Mouse (Mus musculus) hindbrain, embryonic 11.5 days (tissue): Measurements from ENCODE around the gene Sgms2. TPM values are rescaled to one million over a fixed set of nuclear protein-coding genes. Genes with fewer than 3 reads are reported as not detected.

Experiments
- ATAC-seq: fragments of 200-750 bp; cut with Nextera tagmentation; 2 replicates; pipeline ENCODE4 v1.8.0; 2017; ENCODE audit warnings: mild to moderate bottlenecking, moderate TSS enrichment, moderate library complexity; ENCODE audit not compliant: low FRiP score
- DNase-seq: peaks from one replicate; pipeline ENCODE4 v3.0.0-alpha.2; 2015; ENCODE audit warnings: low spot score
- H3K27ac ChIP-seq: fragments of 300-500 bp; sonication (generic); 2 replicates; pipeline ENCODE4 v1.5.1; 2014; ENCODE audit warnings: mild to moderate bottlenecking, low read depth, low read length
- H3K27me3 ChIP-seq: fragments of 300-500 bp; sonication (generic); 2 replicates; pipeline ENCODE4 v1.6.1; 2014; ENCODE audit warnings: mild to moderate bottlenecking, low read length, moderate library complexity, mixed read lengths; ENCODE audit not compliant: control insufficient read depth, insufficient read depth
- H3K36me3 ChIP-seq: fragments of 300-500 bp; sonication (generic); 2 replicates; pipeline ENCODE4 v1.6.1; 2014; ENCODE audit warnings: mild to moderate bottlenecking, low read length, moderate library complexity, mixed read lengths; ENCODE audit not compliant: control insufficient read depth, insufficient read depth
- H3K4me1 ChIP-seq: fragments of 300-500 bp; sonication (generic); replicated peaks from 2 replicates; pipeline ENCODE4 v1.6.1; 2014; ENCODE audit warnings: low read length, mixed read lengths; ENCODE audit not compliant: control insufficient read depth, insufficient read depth
- H3K4me2 ChIP-seq: fragments of 300-500 bp; sonication (generic); replicated peaks from 2 replicates; pipeline ENCODE4 v1.6.1; 2014; ENCODE audit warnings: mild to moderate bottlenecking, low read depth, low read length
- H3K4me3 ChIP-seq: fragments of 300-500 bp; sonication (generic); 2 replicates; pipeline ENCODE4 v1.5.1; 2014; ENCODE audit warnings: low read depth, low read length
- H3K9ac ChIP-seq: fragments of 300-500 bp; sonication (generic); 2 replicates; pipeline ENCODE4 v1.6.1; 2014; ENCODE audit warnings: low read depth, low read length
- H3K9me3 ChIP-seq: fragments of 300-500 bp; sonication (generic); 2 replicates; pipeline ENCODE4 v1.6.1; 2016; ENCODE audit warnings: low read length; ENCODE audit not compliant: control insufficient read depth
- WGBS: fragments of 180-500 bp; shearing (Covaris S2); extraction: QIAGEN DNeasy Blood & Tissue Kit; methylation state at CpG from one replicate; pipeline ENCODE4 v1.1.7; 2014; 5-methylcytosine and 5-hydroxymethylcytosine counted together
- polyA plus RNA-seq: library from polyadenylated mRNA; unstranded; fragments of >200 nt; fragmentation: Nextera tagmentation; extraction: Ambion mirVana; gene quantifications from 2 replicates; pipeline ENCODE4 v1.2.1, GENCODE M21; 2014

The Sgms2 gene
- polyA plus RNA-seq, 1 experiment from 2014 or later, result 1.0 TPM

DNA sequence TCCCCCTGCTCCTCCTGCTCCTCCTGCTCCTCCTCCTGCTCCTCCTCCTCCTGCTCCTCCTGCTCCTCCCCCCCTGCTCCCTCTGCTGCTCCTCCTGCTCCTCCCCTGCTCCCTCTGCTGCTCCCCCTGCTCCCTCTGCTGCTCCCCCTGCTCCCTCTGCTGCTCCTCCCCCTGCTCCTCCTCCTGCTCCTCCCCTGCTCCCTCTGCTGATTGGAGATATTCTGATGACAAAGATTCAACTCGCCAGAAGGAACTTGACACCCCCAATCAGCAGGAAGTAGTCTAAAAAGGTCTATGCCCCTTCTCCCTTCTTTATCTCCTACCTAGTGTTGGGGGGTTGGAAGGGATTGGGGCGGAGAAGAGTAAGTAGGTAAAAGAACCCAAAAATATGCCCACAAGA, 173.0 kb downstream of the Sgms2 start:
- no peak overlapping the region for H3K4me3 ChIP-seq
- DNase-seq (no peak), ATAC-seq (no peak)
- no peak overlapping the region for H3K4me2 ChIP-seq
- H3K4me1 ChIP-seq, result no peaks in the 10 kb centered on the region
- WGBS, result 62% methylated on average over 2 of the region's 2 CpGs
- H3K27ac ChIP-seq, result no peak overlapping the region
- no peaks in the 10 kb centered on the region for H3K27me3 ChIP-seq
- H3K9ac ChIP-seq, result no peak overlapping the region
- no peaks in the 10 kb centered on the region for H3K9me3 ChIP-seq
- no peaks in the 10 kb centered on the region for H3K36me3 ChIP-seq

DNA sequence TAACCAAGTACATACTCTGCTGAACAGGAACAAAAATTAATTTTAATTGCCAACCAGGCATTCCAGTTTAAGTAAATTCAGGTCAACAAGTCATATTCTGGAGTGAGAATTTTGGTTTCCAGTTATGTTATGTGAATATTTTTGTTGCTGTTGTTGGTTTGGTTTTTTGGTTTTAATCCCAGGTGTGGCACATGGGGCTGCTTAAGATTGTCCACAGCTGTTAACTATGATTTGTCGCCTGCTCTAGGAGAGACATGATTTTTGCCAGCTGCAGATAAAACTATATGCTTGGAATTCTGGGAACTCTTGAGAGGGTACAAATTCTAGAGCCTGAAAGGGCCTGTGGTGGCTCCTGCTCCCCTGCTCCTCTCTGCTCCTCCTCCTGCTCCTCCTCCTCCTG, 174.1 kb downstream of the Sgms2 start:
- H3K27me3 ChIP-seq, result no peaks in the 10 kb centered on the region
- H3K9me3 ChIP-seq, result no peaks in the 10 kb centered on the region
- DNase-seq (no peak), ATAC-seq (no peak)
- no peaks in the 10 kb centered on the region for H3K36me3 ChIP-seq
- H3K9ac ChIP-seq, result no peak overlapping the region
- H3K4me1 ChIP-seq, result no peaks in the 10 kb centered on the region
- WGBS, result 88% methylated on average over 1 of the region's 1 CpGs
- no peak overlapping the region for H3K4me3 ChIP-seq
- H3K4me2 ChIP-seq, result no peak overlapping the region
- no peak overlapping the region for H3K27ac ChIP-seq

DNA sequence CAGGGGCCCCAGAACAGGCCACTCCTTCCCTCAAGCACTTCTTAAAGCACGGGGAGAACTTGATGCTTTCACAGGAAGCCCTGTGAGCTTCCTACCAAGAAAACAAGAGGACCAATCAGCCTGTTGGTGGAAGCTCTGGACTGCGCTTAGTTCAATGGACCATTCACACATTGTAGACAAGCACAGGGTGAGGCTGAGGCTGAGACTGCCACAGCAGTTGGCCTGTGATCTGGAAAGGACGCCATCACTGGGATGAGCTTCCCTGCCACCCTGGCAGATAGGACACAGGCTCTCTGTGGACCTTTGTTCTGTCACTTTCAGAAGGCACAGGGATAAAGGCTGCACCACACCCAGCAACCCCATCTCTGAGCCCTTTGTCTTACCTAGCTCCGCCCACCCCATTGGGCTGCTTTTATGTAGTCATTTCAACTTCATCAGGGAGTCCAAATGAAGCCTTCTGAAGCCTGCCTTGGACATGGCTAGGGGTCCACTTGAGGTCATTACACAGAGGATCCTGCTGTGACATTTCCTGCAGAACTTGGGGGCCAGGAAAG, 175.2 kb downstream of the Sgms2 start:
- ATAC-seq (peak; percentile 57; the same call in 1 of the 2 replicates), DNase-seq (peak; percentile 33)
- no peak overlapping the region for H3K4me2 ChIP-seq
- no peaks in the 10 kb centered on the region for H3K4me1 ChIP-seq
- no peaks in the 10 kb centered on the region for H3K9me3 ChIP-seq
- H3K36me3 ChIP-seq, result no peaks in the 10 kb centered on the region
- H3K27ac ChIP-seq, result no peak overlapping the region
- no peaks in the 10 kb centered on the region for H3K27me3 ChIP-seq
- 43% methylated on average over 4 of the region's 4 CpGs for WGBS
- H3K9ac ChIP-seq, result no peak overlapping the region
- H3K4me3 ChIP-seq, result no peak overlapping the region

DNA sequence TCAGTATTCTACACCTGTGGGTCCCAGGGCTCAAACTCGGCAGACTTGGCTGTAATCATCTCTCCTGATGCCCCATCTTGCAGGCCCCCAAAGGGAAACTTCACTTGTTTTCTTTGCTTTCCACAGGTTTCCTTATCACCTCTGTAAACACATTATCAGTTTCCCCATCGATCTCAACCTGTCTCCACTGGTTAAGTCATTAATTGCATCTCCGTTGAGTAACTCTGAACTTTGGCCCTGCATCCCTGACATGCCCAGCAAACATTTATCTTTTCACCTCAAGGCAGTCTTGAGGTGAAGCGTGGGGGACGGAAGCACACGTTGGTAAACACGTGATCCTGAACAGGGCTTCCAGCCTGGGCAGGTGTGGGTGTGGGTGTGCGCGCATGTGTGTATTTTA, 178.9 kb downstream of the Sgms2 start:
- DNase-seq (no peak), ATAC-seq (no peak)
- Histone ChIP-seq H3K4me2 (no peak overlapping the region), H3K27ac (no peak overlapping the region), H3K4me1 (no peaks in the 10 kb centered on the region), H3K4me3 (no peak overlapping the region), H3K9ac (no peak overlapping the region), H3K36me3 (no peaks in the 10 kb centered on the region), H3K9me3 (no peaks in the 10 kb centered on the region), H3K27me3 (no peaks in the 10 kb centered on the region)
- 85% methylated on average over 9 of the region's 9 CpGs for WGBS

DNA sequence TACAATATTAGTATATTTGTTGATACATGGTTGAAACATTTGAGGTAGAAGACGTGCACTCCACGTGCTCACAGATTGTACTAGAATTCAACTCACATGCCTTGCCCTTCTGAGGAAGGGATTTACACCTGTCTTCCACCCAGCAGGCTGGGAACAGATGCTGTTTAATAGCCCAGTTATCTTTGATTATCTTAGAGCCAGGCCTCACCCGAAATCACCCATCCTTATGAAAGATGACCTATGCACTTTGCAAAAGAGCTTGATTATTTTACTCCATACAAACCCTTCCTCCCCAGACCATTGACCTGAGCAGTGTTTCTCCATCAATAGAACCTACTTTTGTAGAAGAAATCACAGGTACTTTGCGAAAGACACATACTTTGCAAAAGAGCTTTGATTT, 180.6 kb downstream of the Sgms2 start:
- 90% methylated on average over 4 of the region's 4 CpGs for WGBS
- H3K4me2 ChIP-seq, result no peak overlapping the region

DNA sequence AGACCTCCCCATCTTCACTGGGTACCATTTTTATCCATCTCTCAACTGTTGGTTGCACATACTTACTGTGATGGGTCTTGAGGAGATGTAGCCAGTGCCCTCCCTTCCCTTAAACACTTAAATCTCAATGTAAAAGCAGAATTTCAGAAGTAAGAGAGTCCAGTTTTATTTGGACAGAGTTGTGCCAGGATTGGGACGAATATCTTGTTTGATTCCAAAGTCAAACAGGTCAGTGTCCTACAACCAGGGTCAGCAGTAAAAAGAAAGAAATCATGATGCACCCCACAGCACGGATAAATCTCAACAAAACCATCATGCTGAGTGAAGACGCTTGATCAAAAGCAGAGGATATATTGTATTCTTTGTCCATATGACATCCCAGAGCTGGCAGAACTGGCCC, 183.4 kb downstream of the Sgms2 start:
- Histone ChIP-seq H3K9ac (no peak overlapping the region), H3K27me3 (peaks cover 2% of the 10 kb centered on the region; the same call in 1 of the 2 replicates), H3K27ac (no peak overlapping the region), H3K36me3 (no peaks in the 10 kb centered on the region), H3K9me3 (no peaks in the 10 kb centered on the region), H3K4me3 (no peak overlapping the region), H3K4me2 (no peak overlapping the region), H3K4me1 (no peaks in the 10 kb centered on the region)
- no peak for DNase-seq
- 85% methylated on average over 3 of the region's 3 CpGs for WGBS
- ATAC-seq, result no peak

More for the DNA sequence above, 180.6 kb downstream of the Sgms2 start:
- ATAC-seq, result no peak
- Histone ChIP-seq H3K9me3 (no peaks in the 10 kb centered on the region), H3K36me3 (no peaks in the 10 kb centered on the region), H3K27me3 (no peaks in the 10 kb centered on the region), H3K4me3 (no peak overlapping the region), H3K9ac (no peak overlapping the region), H3K27ac (no peak overlapping the region), H3K4me1 (no peaks in the 10 kb centered on the region)
- DNase-seq, result no peak

DNA sequence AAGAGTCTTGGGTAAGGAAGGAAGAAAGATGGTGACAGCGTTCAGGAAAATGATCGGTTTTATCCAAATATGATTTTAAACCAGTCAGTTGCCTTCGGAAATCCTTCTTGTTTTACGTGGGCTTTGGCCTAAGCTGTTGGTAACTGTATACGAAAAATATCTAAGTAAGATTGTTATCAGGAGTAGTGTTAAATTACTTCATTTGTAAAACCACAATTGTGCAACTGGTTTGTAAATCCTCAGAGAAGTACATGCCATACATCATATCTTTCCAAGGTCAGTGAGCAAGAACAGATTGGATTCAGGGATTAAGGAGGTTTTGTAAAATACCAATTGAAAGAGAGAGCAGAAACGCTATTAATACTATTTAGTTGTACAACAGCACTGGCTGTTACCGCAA, 185.0 kb downstream of the Sgms2 start:
- Histone ChIP-seq H3K9me3 (no peaks in the 10 kb centered on the region), H3K9ac (no peak overlapping the region), H3K36me3 (no peaks in the 10 kb centered on the region), H3K4me2 (no peak overlapping the region), H3K27ac (no peak overlapping the region), H3K4me1 (no peaks in the 10 kb centered on the region), H3K27me3 (peaks cover 2% of the 10 kb centered on the region; the same call in 1 of the 2 replicates), H3K4me3 (no peak overlapping the region)
- DNase-seq (no peak), ATAC-seq (no peak)
- 87% methylated on average over 7 of the region's 7 CpGs for WGBS

DNA sequence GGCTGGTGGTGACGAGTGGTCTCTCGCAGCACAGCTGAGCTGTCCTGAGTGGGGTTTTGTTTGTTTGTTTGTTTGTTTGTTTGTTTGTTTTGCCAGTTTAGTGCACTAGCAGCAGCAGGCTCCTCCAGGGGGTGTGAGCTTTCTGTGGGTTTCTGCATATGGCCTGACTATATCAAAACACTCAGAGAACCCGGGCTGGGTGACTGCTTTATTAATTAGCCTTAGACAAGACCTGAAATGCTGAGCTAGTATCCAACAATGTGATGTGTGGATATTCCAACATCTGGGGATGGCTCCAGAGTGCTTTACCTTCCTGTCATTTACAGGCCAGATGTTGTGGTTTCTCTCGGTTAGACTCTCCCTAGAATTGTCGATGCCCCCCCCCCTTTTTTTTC, 187.9 kb downstream of the Sgms2 start:
- H3K4me1 ChIP-seq, result no peaks in the 10 kb centered on the region
- ATAC-seq (peak; percentile 57), DNase-seq (no peak)
- peak overlapping the region; percentile 95 for H3K4me2 ChIP-seq
- WGBS, result 23% methylated on average over 5 of the region's 5 CpGs
- H3K9me3 ChIP-seq, result no peaks in the 10 kb centered on the region
- no peaks in the 10 kb centered on the region for H3K36me3 ChIP-seq
- H3K27me3 ChIP-seq, result peaks cover 2% of the 10 kb centered on the region; the same call in 1 of the 2 replicates
- H3K27ac ChIP-seq, result no peak overlapping the region
- peak overlapping the region; percentile 69 for H3K4me3 ChIP-seq
- peak overlapping the region; percentile 79 for H3K9ac ChIP-seq

DNA sequence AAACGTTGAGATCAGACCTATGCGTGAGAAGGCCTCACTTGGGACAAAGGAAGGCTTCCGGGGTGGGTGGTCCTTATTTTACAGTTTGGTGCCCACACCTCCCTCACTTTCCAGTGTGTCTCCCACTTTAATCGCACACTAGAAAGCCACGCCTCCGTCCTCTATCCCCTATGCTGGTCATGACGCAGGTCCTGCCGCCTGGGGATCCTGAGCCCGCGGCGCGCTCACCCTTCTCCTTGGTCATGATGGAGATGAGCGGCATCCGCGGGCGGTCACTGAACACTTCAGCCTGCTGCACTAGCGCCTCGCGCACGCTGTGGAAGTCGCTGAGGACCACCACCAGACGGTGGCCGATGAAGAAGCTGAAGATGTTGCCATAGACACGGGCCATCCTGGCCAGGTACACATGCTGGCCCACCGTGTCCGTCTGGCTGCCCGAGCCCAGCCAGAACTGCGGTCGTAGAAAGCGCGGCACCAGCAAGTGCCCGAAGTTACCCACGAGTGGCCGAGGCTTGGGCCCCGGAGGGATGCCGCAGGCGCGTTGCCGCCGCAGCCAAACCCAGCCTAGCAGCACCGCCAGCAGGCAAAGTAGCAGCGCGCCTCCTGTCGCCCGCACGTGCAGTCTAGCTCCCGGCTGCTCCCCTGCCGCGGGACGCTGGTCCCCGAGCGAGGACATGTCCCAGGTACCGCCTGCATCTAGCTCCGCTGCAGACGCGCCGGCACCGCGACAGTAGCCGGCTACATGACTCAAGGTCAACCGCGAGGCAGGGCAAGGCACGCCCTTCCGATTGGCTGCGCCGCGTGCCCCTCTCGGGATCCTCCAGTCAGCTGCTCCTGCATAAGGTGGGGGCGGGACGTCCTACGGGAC, 188.5 kb downstream of the Sgms2 start, which contains the start of gene Cyp2u1:
TSS of gene Cyp2u1 (minus strand) at position 776 of the 868 bp plus-strand sequence.
- Histone ChIP-seq H3K9me3 (no peaks in the 10 kb centered on the region), H3K4me3 (peak within 1 kb of the TSS; percentile 69), H3K4me2 (peak within 1 kb of the TSS; percentile 95), H3K27me3 (peaks cover 2% of the 10 kb centered on the region; the same call in 1 of the 2 replicates), H3K4me1 (no peaks in the 10 kb centered on the region), H3K9ac (peak within 1 kb of the TSS; percentile 79), H3K36me3 (no peaks in the 10 kb centered on the region), H3K27ac (peak within 1 kb of the TSS; percentile 54)
- peak; percentile 98 for ATAC-seq
- DNase-seq, result peak; percentile 90
- WGBS, result 1% methylated on average over 70 of the region's 71 CpGs
